Comparison of ENCODE assay signal across 7 mouse cellular contexts in the genomic region with DNA sequence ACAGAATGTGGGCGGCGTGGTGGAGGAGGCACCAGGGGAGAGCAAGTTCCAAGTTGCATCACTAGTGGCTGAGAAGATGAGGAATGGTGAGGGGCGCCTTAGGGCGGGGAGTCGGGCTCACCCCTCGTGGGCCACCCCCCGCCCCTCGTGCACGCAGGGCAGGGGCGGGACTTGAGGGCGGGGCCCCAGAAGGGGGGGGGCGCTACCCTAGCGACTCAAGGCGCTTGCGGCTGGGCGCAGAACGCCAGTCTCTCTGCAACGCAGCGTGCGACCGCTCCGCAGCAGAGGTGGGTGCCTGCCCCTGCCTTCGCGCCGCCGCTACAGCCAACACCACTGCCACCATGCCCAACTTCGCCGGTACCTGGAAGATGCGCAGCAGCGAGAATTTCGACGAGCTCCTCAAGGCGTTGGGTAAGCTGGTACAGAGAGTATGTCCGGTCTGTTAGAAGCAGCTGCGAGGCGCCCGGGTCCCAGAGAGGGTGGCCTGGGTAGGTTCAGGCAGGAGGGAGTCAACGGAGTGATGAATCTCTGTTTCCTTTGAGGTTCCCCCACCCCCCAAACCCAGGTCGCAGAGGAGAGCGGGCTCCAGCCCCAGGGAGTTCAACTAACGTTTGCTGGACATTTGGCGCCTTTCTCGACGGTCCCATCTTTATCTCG. TPM values are rescaled to one million over a fixed set of nuclear protein-coding genes. Genes with fewer than 3 reads are reported as not detected.
DNase-seq lines count a peak whose midpoint lies in the region; ATAC-seq and TF ChIP-seq lines count a peak whose summit lies in the region.

A gene (plus strand): TSS at position 188 of the 657 bp plus-strand sequence.

- no peak for TF ChIP-seq CTCF in left cerebral cortex, adult 2 months (IDR thresholded peaks at IDR 0.05)

- H3K36me3 ChIP-seq in forebrain, embryonic 15.5 days = no peaks in the 10 kb centered on the region

- peak within 1 kb of the TSS; percentile 41 for H3K9ac ChIP-seq in forebrain, embryonic 15.5 days (replicated peaks)

- under 1% methylated on average over 45 of the region's 45 CpGs for WGBS in forebrain, embryonic 15.5 days

- H3K9me3 ChIP-seq in forebrain, embryonic 15.5 days = no peaks in the 10 kb centered on the region

- ATAC-seq in forebrain, embryonic 15.5 days (replicated peaks) = peak; percentile 66; the same call in 1 of the 2 replicates

- no peaks in the 10 kb centered on the region for H3K4me1 ChIP-seq in brown adipose tissue, adult 24 weeks (ENCODE audit: control insufficient read depth, insufficient read depth, insufficient read length, low read length)
- H3K4me1 ChIP-seq in forebrain, embryonic 15.5 days = peaks cover 28% of the 10 kb centered on the region

- peak within 1 kb of the TSS; percentile 75 for H3K4me2 ChIP-seq in forebrain, embryonic 15.5 days (replicated peaks)

- peaks cover 37% of the 10 kb centered on the region for H3K27me3 ChIP-seq in forebrain, embryonic 15.5 days

- peak in 1 of 2 experiments; percentile 12 for DNase-seq in left cerebral cortex, adult 2 months (ENCODE audit: extremely low spot score in 1 of 2, low spot score in 2 of 2)
- DNase-seq in left cerebral cortex, adult 8-10 months (ENCODE audit: low spot score in 2 of 2) = no peak
- peak; percentile 69 for DNase-seq in mesoderm, embryonic 11.5 days (ENCODE audit: low read depth, low spot score)
- no peak for DNase-seq in layer of hippocampus, postnatal 25 days (ENCODE audit: extremely low spot score in 1 of 2, low spot score in 1 of 2)
- no peak for DNase-seq in gastrocnemius, postnatal 10 days

- intact Hi-C loops in left cerebral cortex, adult 2 months (cut with DNase I) = no loop called here

- peak within 1 kb of the TSS; percentile 27 for H3K4me3 ChIP-seq in left cerebral cortex, adult 2 months
- H3K4me3 ChIP-seq in brown adipose tissue, adult 24 weeks (ENCODE audit: insufficient read depth, low read depth, low read length) = peak within 1 kb of the TSS; percentile 20; the same call in 1 of the 2 replicates
- peak within 1 kb of the TSS; percentile 38 for H3K4me3 ChIP-seq in forebrain, embryonic 15.5 days

- no peak within 1 kb of the TSS for H3K27ac ChIP-seq in left cerebral cortex, adult 2 months
- no peak within 1 kb of the TSS for H3K27ac ChIP-seq in brown adipose tissue, adult 24 weeks (replicated peaks; ENCODE audit: low read depth, low read length)
- H3K27ac ChIP-seq in forebrain, embryonic 15.5 days (replicated peaks) = no peak within 1 kb of the TSS

RNA-seq across cellular contexts. Expression of the gene that starts here (rescaled TPM):
- total RNA-seq in left cerebral cortex, adult 2 months (2021) = 1 to 10 TPM; 1.4 to 2.9 TPM
- total RNA-seq in left cerebral cortex, adult 8-10 months (2022) = 1 to 10 TPM; 3.4 to 8.4 (median 6.4) TPM
- not detected in 2 replicates for polyA plus RNA-seq in brown adipose tissue, adult 24 weeks (2012; ENCODE audit: insufficient read depth, insufficient read length, missing spikeins)
- polyA plus RNA-seq in forebrain, embryonic 15.5 days (2015; fragmentation: Nextera tagmentation; extraction: Ambion mirVana) = 47.3 and 53.2 TPM in 2 replicates
- 1 to 10 TPM; 1.3 to 1.7 TPM for total RNA-seq in layer of hippocampus, postnatal 25 days (2021)
- 1 to 10 TPM; 2.6 to 4.3 TPM for total RNA-seq in gastrocnemius, postnatal 10 days (2021)

Comparison
In these comparisons a context has a peak if more than half of its experiments do, and no peak if none do; other contexts are left out.
1. RNA of the gene that starts here (polyA plus RNA-seq): 47.3 to 53.2 TPM in forebrain, embryonic 15.5 days; not detected in brown adipose tissue, adult 24 weeks; every median in the first group is over 10 times any median in the second.
2. Peak in every context shown above with its lines, with median percentiles within 50 percentile points of each other: H3K4me3 ChIP-seq.